Mouse (Mus musculus) cerebellum, postnatal 25 days (tissue): ENCODE measurements around the gene Hnrnpul2.
"Not testable (repeated sequence)": the region's sequence is repeated elsewhere in the genome, so short reads cannot be mapped to it uniquely, and the experiment has no call there.

Source experiments
- DNase-seq, 2 experiments: peaks; one replicate each; pipeline ENCODE4 v3.0.0; 2021; ENCODE audit warnings: mixed read lengths in 2 of 2

The Hnrnpul2 gene

DNA sequence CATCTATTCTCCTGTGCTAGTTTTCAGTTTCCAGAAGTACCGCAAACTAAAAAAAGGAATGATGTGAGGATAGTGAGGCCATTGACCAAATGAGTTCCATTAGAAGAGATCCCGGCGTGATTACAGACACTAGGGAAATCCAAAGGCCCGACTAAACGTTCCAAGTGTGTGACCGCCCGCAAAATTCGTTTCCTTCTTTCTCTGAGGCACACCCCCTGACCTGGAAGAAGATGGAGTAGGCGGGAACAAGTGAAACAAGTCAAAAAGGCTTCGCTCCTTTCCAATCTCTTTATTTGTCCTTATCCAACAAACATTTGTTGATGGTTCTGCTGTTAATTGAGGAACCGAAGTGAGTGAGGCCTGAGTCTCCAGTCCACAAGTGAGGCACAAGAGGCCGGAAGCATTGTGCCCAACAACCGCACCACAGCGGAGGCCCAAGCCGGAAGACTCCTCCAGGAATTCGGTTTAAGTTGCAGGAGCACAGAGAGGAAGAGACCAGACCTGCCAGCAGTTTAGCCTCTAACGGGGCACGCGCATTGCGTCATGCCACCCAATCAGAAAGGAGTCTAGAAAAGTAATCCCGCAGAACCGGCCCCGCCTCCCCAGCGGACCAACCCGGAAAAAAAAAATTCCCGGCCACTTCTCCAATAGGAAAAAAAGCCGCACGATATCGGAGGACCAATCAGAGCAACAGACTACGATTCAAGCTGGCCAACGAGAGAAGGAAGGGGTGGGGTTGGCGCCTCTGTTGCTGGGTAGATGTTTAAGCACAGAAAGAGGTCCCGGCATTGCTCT, 812 bp upstream of the Hnrnpul2 start, which contains the start of gene Ttc9c:
Gene Ttc9c (minus strand): TSS at position 533 of the 795 bp plus-strand sequence.
- DNase-seq = peak; percentile 95 to 96

DNA sequence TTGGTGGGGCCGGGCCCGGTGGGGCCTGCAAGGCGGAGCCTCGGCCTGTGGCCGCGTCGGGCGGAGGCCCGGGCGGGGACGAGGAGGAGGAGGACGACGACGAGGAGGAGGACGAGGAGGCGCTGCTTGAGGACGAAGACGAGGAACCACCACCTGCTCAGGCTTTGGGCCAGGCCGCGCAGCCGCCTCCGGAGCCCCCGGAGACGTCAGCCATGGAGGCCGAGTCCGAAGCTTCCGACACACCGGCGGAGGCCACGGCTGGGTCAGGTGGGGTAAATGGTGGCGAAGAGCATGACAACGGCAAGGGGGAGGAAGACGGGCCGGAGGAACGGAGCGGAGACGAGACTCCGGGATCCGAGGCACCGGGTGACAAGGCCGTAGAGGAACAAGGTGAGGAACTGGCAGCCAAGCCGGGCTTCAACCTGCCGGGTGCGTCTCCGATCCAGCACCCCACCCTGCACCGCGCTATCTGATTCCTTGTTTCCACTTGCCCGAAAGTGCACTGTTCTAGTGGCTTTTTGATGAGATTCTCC, 680 bp downstream of the Hnrnpul2 start:
- DNase-seq = no peak

DNA sequence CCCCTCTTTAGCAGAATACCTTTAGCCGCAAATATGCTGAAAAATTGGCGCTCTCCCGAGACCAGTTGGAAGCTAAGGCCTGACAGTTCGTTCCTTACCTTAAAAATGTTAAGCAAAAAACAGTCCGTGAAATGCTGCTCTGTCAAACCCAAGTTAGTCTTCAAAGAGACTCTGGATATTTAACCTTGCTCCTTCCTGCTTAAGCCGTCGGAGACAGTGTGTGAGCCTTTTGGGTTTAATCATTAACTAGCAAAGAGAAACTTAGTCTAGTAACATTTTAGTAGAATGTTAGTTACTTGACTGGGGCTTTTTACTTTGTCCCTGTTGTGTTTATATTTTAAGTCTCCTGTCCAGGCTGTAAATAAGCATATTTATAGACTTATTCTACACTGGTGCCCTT, 1.3 kb downstream of the Hnrnpul2 start:
- no peak for DNase-seq

DNA sequence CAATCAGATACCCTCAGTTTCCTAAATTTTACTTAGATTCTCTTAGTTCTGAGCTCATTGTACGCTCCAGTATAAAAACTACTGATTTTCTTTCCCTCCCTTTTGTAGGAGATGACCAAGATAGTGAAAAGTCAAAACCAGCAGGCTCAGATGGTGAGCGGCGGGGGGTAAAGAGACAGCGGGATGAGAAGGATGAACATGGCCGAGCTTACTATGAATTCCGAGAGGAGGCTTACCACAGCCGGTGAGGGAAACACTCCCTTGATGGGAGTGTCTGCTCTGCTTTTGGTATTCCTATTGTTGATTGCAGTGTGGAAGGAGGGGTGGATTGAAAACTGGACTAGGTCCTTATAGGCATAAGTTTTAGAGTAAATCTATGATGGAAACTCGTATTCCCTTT, 2.9 kb downstream of the Hnrnpul2 start:
- peak; percentile 78 to 87 for DNase-seq

DNA sequence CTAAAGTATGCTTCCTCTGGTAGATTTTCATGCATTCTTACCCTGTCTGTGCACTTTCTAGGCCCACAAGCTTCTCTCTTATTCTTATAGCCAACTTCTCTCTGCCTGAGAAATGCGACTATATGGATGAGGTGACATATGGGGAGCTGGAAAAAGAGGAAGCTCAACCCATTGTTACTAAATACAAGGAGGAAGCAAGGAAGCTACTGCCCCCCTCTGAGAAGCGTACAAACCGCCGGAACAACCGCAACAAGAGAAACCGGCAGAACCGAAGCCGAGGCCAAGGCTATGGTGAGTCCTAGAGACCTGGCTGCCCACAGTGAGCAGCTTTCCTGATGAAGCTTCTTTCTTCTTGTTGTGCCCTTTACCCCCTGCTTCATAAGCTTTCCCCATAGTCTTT, 9.8 kb downstream of the Hnrnpul2 start, which contains the start of gene AC129217.1:
Gene AC129217.1 (plus strand): TSS at position 114 of the 400 bp plus-strand sequence.
- no peak for DNase-seq

DNA sequence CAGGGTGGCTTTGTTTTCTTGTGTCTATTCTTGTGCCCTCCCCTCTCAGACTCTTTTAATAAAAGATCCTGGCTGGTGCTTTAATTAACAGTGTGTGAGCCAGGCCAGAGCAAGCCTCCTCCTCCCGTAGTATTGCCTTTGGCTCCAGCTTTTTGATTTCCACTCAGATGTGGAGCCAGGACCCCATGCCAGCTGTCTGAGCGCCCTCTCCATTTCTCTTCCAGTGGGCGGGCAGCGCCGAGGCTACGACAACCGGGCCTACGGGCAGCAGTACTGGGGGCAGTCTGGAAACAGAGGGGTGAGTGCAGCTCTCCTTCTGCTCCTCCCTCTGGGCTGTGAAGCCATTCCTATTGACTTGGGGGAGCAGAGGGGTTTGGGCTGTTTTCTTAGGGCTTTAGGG, 10.9 kb downstream of the Hnrnpul2 start:
- DNase-seq = no peak

DNA sequence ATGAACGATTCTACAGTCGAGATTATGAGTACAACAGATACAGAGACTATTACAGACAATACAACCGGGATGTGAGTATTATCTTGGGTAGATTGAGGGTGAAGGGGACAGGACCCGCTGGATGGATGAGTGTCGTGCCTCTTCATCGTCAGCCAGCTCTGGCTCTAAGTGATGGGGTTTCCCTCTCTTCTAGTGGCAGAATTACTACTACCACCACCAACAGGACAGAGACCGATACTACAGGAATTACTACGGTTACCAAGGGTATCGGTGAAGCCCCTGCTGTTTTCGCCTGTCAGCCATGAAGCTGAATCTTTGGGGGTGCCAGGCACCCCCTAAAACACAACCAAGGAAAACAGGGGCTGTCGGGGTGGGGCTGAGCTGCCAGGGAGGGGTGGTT, 11.5 kb downstream of the Hnrnpul2 start:
- DNase-seq = no peak

DNA sequence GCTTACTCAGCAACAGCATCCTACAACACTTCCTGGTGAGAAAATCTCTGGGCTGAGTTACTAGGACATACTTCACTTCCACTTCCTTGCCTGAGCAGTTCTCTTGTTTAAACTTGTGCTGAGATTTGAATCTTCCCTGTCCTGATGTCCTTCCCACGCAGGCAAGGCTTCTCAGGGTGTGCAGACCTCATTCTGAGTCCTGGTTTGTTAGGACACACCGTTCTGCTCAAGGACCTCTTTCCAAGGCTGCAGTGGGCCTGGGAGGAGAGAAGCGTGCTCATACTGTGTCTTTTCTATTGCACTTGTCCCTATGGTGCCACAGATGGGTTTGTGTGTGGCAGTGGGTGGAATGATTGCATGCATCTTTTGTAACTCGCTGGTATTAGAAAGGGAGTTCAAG, 13.2 kb downstream of the Hnrnpul2 start:
- no peak for DNase-seq

DNA sequence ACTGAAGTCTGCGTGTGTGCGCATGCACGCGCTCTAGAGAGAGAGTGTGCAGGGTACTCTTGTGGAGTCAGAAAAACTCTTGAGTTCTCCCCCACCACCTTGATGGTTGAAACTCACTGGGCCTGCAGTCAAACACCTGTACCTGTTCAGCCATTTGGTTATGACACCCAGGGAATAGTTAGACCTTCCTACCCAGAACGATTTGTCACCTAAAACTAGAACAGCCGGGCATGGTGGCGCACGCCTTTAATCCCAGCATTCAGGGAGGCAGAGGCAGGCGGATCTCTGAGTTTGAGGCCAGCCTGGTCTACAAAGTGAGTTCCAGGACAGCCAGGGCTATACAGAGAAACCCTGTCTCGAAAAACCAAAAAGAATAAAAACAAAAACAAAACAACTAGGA, 16.5 kb downstream of the Hnrnpul2 start:
- not testable (repeated sequence) for DNase-seq

DNA sequence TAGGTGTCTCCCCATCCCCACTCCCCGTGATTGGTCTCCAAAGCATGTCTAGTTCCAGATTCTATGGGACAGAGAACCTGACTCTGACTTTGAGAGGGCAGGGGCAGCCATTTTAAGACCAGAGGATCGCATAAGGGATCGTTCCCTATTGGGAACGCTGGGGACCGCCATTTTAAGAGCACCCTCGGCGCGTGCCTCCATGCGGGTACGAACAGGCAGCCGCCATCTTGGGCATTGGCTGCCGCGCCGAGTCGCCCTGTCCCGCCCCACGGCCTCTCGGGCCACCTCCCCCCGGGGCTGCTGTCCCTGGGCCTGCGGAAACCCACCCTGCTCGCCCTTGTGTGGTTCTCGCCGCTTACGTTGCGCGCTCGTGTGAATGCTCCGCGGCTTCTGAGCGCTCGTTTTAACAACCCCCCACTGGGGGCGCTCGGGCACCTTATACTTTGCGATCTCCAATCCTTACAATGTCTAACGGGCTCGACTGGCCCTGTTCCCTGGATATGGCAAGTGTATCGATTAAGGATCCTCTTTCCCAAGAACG, 17.5 kb downstream of the Hnrnpul2 start, which contains the start of gene Bscl2:
Gene Bscl2 (plus strand): TSS at position 217 of the 541 bp plus-strand sequence.
- DNase-seq = peak; percentile 91 to 92

DNA sequence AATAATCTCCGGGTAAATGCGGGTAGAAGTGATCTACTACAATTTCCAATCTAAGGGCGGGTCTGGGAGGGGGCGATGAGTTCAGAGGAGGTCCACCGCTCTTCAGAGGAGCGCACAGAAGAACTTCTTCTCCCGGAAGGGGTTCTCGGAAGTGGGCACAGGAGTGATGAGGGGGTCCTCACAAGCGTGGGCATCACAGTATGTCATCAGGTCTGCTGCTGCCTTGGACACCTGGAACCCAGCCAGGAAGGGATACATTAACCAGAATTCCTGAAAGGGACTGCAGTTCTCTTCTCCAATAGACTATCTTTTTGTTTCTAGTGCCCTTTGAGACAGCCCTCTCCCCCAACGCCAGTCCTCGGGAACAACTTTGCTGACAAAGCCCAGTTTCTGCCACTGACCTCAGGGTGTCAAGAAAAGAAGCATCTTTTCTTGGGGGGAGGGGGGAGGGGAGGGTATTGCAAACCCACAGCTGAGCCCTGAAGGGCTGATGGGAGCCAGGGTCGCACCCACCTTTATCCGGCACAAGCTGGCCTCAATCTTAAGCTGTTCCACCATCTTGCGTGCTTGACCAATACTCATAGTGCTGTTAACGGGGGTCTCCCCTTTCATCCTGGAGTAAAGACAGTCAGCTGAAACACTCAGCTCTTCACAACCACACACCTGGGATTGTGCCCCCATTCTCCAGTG, 18.4 kb downstream of the Hnrnpul2 start:
- DNase-seq = peak; percentile 69 to 74

DNA sequence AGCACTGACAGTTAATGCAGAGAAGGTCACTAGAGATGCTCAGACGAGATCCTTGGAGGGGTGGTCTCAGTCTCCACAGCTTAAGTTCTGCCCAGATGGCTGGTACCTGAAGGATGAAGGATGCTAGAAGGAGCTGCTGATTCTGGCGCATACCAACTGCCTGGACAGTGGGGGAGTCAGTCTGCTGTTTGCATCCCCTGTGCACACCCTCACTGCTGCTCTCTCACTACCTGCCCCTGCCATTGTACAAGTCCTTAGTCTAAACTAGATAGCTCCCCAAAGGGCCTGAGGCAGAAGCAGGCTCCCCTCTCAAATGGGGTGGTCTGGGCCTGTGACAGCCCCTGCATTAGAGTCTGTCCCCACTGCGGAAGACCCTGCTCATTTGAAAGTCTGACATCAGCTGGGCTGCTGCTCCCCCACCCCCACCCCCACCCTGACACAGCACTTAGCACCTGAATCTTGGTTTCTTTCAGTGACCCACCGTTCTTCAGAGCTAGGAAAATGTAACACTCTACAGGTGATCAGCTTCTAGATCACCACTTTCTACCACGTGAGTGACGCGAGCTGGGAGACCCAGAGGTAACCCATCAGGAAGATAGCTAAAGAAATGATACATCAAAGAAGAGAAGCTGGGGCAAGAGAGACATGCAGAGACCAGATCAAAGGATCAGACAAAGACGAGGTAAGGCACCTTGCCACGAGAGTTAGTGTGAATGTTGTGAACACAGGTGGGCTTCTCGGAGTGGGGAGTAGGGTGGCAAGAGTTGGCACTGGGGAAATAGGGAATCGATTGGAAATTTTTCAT, 19.5 kb downstream of the Hnrnpul2 start, which contains the start of gene Gng3:
Gene Gng3 (minus strand): TSS at position 92 of the 805 bp plus-strand sequence.
- peak; percentile 89 to 92 for DNase-seq

DNA sequence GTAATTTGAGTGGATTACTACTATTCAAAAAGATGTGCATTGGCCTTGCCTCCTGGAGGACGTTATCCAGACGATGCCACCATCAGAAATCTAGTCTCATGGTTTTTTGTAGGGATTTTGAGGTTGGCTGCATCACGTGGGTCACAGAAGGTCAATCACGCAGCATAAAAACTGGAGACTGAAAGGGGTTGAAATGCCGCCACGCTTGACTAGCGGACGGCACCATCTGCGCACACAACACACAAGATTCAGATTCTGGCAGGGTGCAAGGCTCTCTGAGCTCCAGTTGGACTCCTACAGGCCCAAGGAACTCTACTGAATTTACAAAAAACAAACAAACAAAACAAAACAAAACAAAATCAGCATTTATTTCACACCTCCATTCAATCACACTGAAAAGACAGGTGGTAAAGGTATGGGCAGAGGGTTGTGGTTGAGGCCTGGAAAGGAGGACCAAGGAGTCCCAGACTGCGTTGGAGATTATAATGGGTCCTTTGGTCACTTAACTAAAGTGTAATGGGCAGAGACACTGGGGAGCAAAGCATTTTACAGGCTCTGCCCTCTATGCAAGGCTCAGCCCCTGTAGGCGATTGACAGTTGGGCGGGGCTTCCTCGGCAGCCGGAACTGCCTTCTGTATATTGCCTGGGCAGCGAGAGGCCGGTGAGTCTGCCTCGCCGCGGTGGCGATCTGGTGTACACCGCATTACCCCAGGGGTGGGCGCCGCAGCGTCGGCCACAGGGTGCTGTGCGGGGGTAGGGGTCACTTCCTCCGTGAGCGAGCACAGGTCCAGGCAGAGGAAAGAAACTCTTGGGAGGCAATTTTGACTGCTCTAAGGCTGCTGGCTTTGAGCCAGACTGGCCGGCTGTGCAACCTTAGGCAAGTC, 20.3 kb downstream of the Hnrnpul2 start:
- peak; percentile 86 to 89 for DNase-seq

DNA sequence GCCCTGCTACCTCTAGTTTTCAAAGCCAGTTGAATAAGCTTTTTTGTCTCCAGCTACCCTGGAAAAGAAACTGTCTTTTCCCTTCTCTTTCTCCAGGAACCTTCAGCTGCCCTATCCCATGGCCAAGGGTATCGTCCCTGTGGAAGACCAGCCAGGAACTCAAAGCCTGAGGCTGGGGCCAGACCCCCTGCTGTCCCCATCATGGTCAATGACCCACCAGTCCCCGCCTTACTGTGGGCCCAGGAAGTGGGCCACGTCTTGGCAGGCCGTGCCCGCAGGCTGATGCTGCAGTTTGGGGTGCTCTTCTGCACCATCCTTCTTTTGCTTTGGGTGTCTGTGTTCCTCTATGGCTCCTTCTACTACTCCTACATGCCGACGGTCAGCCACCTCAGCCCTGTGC, 21.2 kb downstream of the Hnrnpul2 start:
- DNase-seq = peak in 1 of 2 experiments; percentile 50

DNA sequence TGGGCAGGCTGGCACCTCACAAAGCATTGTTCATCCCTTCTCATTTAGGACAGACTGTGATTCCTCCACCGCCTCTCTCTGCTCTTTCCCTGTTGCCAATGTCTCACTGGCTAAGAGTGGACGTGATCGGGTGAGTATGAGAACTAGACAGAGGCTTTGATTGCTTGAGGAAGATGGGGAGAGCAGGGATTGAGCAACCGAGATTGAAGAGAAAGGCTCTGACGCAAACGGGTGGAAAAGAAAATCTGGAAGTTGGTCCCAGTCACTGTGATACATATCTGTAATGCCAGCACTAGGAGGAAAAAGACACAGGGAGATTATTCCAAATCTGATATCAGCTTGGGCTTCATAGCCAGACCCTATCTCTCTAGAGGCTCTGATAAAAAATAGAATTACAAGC, 23.2 kb downstream of the Hnrnpul2 start:
- DNase-seq = no peak

DNA sequence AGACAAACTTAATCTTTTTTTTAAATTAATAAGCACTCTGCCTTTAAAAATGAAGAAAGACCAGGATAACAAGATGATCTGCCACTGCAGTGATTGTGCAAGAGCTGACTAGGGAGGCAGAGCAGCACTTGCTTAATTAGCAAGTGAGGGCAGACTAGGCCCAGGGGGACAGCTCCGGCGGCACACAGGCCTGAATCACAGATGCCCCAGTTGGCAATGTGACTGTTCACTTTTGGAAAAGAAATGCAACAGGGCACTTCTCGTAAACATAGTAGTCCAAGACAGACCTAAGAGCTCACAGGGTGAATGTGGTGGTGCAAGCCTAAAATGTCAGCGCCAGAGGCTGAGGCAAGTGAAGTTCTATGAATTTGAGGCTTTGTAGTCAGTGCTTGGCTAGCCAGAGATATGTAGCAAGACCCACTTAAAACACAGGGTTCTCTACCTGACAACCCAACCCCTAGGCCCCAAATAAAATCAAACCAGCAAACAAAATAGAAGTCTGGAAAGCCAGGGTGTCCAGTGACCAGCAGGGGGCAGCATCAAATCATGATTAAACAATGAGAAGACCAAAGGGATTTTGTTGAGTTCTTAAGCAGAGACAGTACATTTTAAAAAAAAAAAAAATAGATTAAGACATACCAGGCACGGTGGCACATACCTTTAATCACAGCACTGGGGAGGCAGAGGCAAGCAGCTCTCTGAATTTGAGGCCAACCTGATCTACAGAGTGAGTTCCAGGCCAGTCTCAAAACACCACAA, 24.7 kb downstream of the Hnrnpul2 start:
- DNase-seq = peak; percentile 76 to 88

DNA sequence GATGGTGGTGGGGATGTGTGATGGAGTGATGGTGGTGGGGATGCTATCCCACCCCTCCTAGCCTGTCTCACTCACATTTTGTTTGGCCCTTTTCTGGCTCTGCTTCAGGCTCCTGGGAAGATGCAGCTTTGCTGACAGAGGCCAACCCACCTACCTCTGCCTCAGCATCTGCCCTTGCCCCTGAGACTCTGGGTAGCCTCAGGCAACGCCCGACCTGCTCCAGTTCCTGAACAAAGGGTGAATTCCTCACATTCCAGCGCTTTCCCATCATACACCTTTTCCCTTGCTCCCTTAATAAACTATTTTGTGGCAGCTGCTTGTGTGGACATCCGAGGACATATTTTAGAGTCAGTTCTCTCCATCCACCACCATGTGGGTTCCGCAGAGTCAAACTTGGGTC, 28.5 kb downstream of the Hnrnpul2 start:
- no peak for DNase-seq

DNA sequence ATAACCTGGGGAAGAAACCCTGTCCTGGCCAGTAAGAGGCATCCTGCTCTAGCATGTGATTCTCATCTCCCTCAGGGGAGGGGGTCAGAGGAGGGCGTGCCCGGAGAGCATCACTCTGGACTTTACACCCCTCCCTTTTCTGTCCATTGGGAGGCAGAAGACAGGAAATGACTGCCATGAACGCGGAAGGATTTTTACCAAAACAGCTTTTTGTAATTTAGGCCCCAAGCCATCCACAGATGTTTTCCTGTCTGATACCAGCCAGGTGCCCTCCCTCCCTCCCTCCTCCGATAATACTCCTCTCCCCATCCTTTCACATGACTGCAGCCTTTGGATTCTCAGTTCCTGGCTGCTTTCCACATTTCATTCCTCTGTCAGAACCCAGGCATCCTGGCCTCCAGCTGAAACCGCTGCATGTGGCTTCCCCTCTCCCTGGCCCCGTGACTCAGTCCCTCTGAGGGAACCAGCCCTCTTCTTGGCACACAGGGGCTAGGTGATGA, 30.6 kb downstream of the Hnrnpul2 start, which contains the start of gene Lrrn4cl:
Gene Lrrn4cl (plus strand): TSS at position 367 of the 500 bp plus-strand sequence.
- no peak for DNase-seq

DNA sequence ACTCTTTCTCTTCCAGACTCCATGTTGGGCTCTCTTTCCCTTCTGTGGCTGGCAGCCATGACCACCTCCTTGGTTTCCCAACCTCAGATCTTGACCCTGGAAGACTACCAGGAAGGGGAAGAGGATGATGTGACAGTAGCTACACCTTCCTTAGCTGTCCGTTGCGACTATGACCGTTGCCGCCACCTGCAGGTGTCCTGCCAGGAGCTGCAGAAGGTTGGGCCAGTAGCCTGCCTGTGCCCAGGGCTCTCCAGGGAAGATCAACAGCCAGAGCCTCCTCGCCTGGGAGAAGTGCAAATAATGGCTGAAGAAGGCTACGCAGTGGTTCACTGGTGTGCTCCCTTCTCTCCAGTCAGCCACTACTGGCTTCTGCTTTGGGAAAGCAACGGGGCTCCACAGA, 31.8 kb downstream of the Hnrnpul2 start:
- DNase-seq = no peak

DNA sequence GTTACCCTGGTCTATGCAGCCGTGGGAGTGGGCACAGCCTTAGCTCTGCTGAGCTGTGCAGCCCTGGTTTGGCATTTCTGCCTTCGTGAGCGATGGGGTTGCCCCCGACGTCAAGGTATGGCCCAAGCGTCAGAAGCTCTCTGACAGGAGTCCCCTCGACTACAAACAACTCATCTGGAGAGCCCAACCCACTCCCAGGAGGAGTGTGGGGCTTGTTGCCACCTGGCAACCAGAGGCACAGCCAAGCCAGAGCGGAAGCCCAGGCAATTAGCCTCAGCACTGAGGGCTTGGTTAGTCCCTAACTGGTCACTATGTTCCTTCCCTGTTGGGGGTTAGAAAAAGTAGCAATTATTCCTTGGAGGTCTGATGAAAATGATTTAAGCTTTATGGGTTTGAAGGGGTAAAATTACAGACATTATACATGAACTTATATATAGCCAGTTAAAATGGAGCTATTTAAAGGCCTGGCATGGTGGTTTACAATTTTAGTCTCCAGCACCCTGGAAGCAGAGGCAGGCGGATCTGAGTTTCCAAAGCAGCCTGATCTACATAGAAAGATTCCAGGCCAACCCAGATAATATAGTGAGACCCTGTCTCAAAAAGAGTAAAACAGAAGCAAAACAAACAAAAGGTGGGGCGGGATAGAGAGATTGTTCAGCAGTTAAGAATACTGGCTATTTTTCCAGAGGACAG, 32.6 kb downstream of the Hnrnpul2 start:
- DNase-seq = no peak
